Mouse (Mus musculus) bone marrow macrophage, adult 2 months (primary cell): ENCODE data around the gene Hemgn.

Experiments used
- CTCF ChIP-seq: IDR thresholded peaks from 2 replicates; pipeline ENCODE4 v1.5.1; 2012; ENCODE audit warnings: low read depth, mild to moderate bottlenecking, low read length, moderate library complexity
- POLR2A ChIP-seq: IDR thresholded peaks from 2 replicates; pipeline ENCODE4 v1.6.1; 2012; ENCODE audit warnings: mild to moderate bottlenecking, low read depth, low read length, borderline replicate concordance

DNA sequence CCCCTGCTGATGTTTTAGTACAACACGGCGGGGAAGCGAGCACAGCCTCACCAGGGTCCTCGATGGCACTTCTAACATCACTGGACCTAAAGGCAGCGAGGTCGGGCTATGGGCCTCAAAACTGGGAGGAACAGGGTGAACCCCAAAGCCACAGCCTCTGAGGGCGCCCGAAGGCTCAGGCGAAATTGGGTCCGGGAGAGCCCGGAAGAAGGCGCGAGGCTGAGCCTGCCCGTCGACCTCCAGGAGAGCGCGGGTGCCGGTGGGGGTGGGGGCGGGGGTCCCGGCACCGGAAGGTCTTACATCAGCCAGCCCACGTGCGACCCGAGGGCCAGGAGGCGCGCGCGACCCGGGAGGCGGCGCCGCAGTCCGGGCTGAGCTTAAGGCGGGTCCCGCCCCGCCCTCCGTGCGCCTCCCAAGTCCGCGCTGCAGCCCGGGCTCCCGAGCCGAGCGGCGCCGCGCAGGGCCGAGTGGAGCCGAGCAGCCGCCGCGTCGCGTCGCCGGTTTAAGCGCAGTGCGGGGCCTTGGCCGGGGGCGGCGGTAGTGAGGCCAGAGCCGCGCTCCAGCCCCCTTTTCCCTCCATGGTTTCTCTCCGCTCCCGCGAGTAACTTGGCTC is 37.3 kb upstream of the Hemgn start, which contains the start of gene Anp32b:
- TF ChIP-seq CTCF (no peak), POLR2A (no peak)
